Mouse (Mus musculus): ENCODE data around the gene Cfc1. TPM values are rescaled to one million over a fixed set of nuclear protein-coding genes. Genes with fewer than 3 reads are reported as not detected.

The Cfc1 gene
- not detected in 2 replicates for polyA plus RNA-seq (2012; rRNA removed; ENCODE audit: low replicate concordance)

DNA sequence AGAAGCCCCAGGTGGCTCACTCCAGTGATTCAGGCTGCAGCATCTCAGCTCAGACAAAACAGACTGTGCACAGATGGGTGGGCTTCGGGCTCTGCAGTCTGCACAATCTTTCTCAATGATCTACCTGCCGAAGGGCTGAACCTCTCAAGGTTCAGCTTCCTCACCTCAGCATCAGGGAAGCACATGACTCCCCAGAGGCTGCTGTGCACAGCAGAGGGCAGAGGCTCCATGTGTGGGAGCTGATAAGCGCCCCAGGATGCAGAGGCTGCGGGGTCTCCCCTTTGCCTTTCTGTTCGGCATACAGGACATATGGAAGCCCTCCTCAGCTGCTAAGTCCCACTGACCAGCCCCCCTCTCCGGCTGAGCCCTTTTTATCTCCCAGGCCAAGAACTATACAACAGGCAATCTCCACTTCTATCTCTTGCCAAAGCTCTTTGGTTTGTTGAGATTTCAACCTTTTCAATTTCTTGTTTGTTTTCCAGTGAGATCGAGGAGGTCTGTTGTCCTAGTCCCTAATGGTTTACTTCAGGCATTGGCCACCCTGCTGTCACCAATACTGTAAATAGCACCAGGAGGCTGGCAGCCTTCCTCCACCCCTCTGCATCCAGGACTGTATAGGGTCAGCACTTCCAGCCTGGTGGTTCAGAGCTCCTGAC is at the start of gene Cfc1:
TSS of gene Cfc1 (plus strand) at position 606 of the 656 bp plus-strand sequence.

DNA sequence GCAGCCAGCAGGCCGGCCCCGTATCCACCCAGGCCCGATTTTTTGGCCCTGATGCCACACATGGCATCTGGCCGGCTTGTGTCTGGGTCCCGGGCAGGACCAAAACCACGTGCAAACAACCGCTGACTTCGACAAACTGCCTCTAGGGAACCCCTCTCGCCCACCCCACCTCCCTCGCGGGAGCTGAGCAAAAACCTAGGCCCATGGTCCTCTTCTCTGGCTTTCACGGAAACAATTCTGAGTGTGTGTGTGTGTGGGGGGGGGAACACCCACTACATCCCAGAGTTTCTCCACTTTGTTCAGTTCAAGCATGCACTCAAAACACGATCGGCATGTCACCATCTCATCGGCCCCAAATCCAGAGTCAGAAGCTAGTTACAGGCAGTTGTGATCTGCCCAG is 25.4 kb downstream of the Cfc1 start, which contains the start of gene Prss40:
TSS of gene Prss40 (minus strand) at position 101 of the 400 bp plus-strand sequence.

DNA sequence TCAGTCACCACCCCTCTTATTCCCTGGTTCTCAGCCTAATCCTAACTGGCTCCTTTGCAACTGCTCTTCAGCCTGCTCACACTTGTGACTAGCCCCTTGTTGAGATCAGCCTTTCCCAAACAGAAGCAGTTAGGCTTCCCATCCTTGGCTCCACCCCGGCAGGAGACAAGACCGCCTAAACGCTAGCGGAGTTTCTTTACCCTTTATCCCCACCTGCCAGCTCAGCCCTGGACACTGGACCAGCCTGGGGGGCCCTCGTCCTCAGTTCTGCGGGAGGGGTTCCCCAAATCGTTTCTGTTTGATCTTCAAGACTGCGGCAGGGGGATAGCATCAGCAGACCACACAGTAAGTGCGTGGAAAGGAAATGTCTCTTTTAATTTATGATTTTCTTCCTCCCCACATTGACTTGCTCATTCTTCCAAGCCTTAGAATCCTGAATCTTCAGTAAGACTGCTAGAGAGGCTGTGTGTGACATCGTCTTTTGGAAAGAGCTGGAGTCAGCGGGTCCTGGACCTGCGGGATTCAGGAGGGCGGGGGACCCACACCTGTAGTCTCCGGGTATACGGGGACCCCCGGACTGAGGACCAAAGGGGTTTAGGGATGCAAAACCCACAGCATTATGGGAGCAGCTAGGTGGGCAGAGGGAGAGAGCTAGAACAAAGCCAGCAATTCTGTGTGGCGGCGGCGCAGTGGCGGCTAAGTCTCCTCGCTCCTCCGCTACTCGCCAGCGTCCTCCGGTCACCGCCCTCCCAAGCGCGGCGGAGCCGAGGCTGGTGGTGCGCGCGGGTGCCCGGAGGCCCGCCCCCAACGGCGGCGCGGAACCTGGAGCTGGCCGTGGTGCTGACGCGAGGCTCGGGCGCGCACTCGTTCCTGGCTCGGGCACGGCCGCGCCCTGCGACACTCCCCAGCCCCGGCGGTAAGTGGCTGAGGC is 43.7 kb downstream of the Cfc1 start, which contains the start of gene Amer3:
TSS of gene Amer3 (plus strand) at position 807 of the 931 bp plus-strand sequence.

Other genes with a start within 250 kb of the Cfc1 start
- 18.3 and 22.9 TPM in 2 replicates for gene Ccdc115, start 96.0 kb upstream of the Cfc1 start, polyA plus RNA-seq (2012; rRNA removed; ENCODE audit: low replicate concordance)
- 39.4 and 40.9 TPM in 2 replicates for gene Imp4, start 95.8 kb upstream of the Cfc1 start, polyA plus RNA-seq (2012; rRNA removed; ENCODE audit: low replicate concordance)
- 150 and 758 TPM in 2 replicates for gene Ptpn18, start 75.9 kb upstream of the Cfc1 start, polyA plus RNA-seq (2012; rRNA removed; ENCODE audit: low replicate concordance)
- gene Prss39, start 37.2 kb upstream of the Cfc1 start, polyA plus RNA-seq (2012; rRNA removed; ENCODE audit: low replicate concordance) = 0.09 TPM in 1 of 2 replicates, not detected in the other
- gene Prss40, start 25.3 kb downstream of the Cfc1 start, polyA plus RNA-seq (2012; rRNA removed; ENCODE audit: low replicate concordance) = not detected in 2 replicates
- gene Amer3, start 44.0 kb downstream of the Cfc1 start, polyA plus RNA-seq (2012; rRNA removed; ENCODE audit: low replicate concordance) = not detected in 2 replicates